Mouse (Mus musculus) heart, embryonic 15.5 days (tissue): Measurements from ENCODE around the gene Icam1. TPM values are rescaled to one million over a fixed set of nuclear protein-coding genes. Genes with fewer than 3 reads are reported as not detected.

ENCODE experiments used
- ATAC-seq: fragments of 200-750 bp; cut with Nextera tagmentation; replicated peaks from 2 replicates; pipeline ENCODE4 v1.8.0; 2017; ENCODE audit warnings: low read depth, moderate TSS enrichment; ENCODE audit not compliant: insufficient number of reproducible peaks, insufficient read depth, low FRiP score
- H3K27ac ChIP-seq: fragments of 300-500 bp; sonication (generic); 2 replicates; pipeline ENCODE4 v1.5.1; 2015; ENCODE audit warnings: mild to moderate bottlenecking, inconsistent platforms
- H3K27me3 ChIP-seq: fragments of 300-500 bp; sonication (generic); 2 replicates; pipeline ENCODE4 v1.6.1; 2015; ENCODE audit warnings: inconsistent platforms
- H3K36me3 ChIP-seq: fragments of 300-500 bp; sonication (generic); 2 replicates; pipeline ENCODE4 v1.6.1; 2015; ENCODE audit warnings: mild to moderate bottlenecking, inconsistent platforms
- H3K4me1 ChIP-seq: fragments of 300-500 bp; sonication (generic); replicated peaks from 2 replicates; pipeline ENCODE4 v1.6.1; 2015; ENCODE audit warnings: inconsistent platforms
- H3K4me2 ChIP-seq: fragments of 300-500 bp; sonication (generic); 2 replicates; pipeline ENCODE4 v1.6.1; 2015; ENCODE audit warnings: inconsistent platforms, mild to moderate bottlenecking, moderate library complexity
- H3K4me3 ChIP-seq: fragments of 300-500 bp; sonication (generic); 2 replicates; pipeline ENCODE4 v1.5.1; 2015; ENCODE audit warnings: mild to moderate bottlenecking, inconsistent platforms
- H3K9ac ChIP-seq: fragments of 300-500 bp; sonication (generic); 2 replicates; pipeline ENCODE4 v1.6.1; 2015; ENCODE audit warnings: mild to moderate bottlenecking, inconsistent platforms
- H3K9me3 ChIP-seq: fragments of 300-500 bp; sonication (generic); replicated peaks from 2 replicates; pipeline ENCODE4 v1.6.1; 2016; ENCODE audit warnings: inconsistent platforms
- WGBS: fragments of 180-500 bp; shearing (Covaris S2); methylation state at CpG from one replicate; pipeline ENCODE4 v1.1.7; 2015; ENCODE audit warnings: mixed read lengths; 5-methylcytosine and 5-hydroxymethylcytosine counted together
- polyA plus RNA-seq: library from polyadenylated mRNA; unstranded; fragments of >200 nt; fragmentation: Nextera tagmentation; extraction: Ambion mirVana; gene quantifications from 2 replicates; pipeline ENCODE4 v1.2.1, GENCODE M21; 2015

Icam1 gene
- polyA plus RNA-seq = 13.2 and 24.9 TPM in 2 replicates

DNA sequence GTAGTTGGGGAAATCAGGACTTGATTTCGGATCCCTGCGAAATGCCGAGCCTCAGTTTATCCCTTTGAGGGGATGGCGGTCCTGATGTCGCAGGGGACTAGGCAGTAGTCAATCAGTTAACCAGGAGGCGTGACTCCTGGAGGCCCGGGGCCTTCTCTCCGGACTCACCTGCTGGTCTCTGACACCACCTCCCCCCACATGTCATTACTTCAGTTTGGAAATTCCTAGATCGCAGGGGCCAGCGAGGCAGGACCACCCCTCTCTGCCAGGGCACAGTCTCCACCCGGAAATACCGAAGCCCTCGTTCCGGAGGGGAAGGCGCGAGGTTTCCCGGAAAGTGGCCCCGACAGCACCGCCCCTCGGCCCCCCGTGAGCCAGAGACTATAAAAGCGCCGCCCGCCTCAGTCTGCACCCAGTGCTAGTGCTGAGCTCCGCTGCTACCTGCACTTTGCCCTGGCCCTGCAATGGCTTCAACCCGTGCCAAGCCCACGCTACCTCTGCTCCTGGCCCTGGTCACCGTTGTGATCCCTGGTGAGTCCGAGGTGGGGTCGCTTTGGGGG, at the start of gene Icam1:
Icam1 (plus strand) TSS at position 415 of the 560 bp plus-strand sequence.
- peaks cover 39% of the 10 kb centered on the region for H3K27me3 ChIP-seq
- peak within 1 kb of the TSS; percentile 53 for H3K4me3 ChIP-seq
- H3K9ac ChIP-seq = peak within 1 kb of the TSS; percentile 47
- peaks cover 31% of the 10 kb centered on the region for H3K4me1 ChIP-seq
- H3K4me2 ChIP-seq = peak within 1 kb of the TSS; percentile 81
- peak; percentile 41 for ATAC-seq
- 2% methylated on average over 30 of the region's 30 CpGs for WGBS
- peak within 1 kb of the TSS; percentile 59 for H3K27ac ChIP-seq
- no peaks in the 10 kb centered on the region for H3K9me3 ChIP-seq
- no peaks in the 10 kb centered on the region for H3K36me3 ChIP-seq

DNA sequence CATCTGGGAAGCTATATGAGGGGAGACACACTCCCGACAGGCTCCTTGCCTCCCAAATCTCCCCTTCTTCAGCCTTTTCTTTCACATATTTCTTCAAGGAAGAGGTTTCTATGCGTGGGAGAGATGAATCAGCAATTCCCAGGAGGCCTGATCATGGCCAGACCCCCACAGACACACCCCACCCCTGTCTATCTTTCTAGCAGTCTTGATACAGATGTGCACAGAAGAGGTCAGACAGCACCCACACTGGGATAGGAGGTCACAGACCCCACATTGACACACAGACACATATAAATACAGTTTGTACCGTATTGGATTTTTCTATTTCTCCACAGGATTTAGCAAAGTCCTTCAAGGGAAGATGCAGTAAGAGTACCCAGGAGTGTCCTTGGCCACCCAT, 49.8 kb upstream of the Icam1 start:
- Histone ChIP-seq H3K36me3 (peaks cover 38% of the 10 kb centered on the region), H3K4me1 (0 out of 2 replicates have a peak, but pooled peaks cover under 1% of the 10 kb centered on the region), H3K27me3 (no peaks in the 10 kb centered on the region), H3K9ac (no peak overlapping the region), H3K4me3 (no peak overlapping the region), H3K9me3 (no peaks in the 10 kb centered on the region), H3K4me2 (no peak overlapping the region), H3K27ac (no peak overlapping the region)
- 79% methylated on average over 3 of the region's 3 CpGs for WGBS
- no peak for ATAC-seq

DNA sequence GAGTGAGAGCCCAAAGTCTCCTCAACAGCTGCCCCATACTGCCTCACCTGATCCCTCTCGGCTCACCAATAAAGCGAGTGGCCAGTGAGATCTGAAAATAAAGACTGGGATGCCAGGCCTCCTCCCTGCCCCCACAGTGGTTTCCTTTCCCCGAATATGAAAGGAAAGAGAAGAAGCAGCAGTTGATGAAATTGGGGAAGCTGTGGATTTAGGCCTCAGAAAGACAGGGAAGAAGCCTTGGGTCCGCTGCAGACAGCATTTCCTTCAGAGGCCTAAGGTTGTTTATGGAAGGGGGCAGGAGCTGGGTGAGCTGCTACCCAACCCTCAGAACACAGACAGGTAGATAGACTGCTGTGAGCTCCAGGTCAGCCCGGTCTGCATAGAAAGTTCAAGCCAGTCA, 49.0 kb upstream of the Icam1 start:
- H3K36me3 ChIP-seq = peaks cover 38% of the 10 kb centered on the region

DNA sequence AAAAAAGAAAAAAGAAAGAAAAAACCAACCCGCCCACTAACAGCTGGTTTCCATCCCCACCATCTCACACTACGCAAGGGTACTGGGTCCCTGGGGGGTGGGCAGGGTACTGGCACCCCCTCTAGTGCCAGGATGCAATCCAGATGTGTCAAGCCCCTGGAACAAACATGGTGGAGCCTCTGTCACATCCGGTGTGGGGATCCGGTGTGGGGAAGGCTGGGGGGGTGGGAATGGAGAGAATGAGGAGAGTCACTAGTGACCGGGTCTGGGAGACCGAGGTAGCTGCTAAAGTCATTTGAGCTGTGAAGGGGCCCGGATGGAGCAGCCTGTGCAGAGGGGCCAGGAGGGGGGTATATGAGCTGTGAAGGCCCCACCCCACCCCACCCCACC, 44.0 kb upstream of the Icam1 start:
- Histone ChIP-seq H3K4me2 (peak overlapping the region; percentile 92; the same call in 1 of the 2 replicates), H3K27ac (peak overlapping the region; percentile 71), H3K9me3 (no peaks in the 10 kb centered on the region), H3K4me1 (peaks cover 46% of the 10 kb centered on the region), H3K27me3 (no peaks in the 10 kb centered on the region), H3K36me3 (peaks cover 25% of the 10 kb centered on the region), H3K9ac (no peak overlapping the region), H3K4me3 (no peak overlapping the region)
- no peak for ATAC-seq
- 70% methylated on average over 7 of the region's 7 CpGs for WGBS

More for the DNA sequence above, 49.0 kb upstream of the Icam1 start:
- no peaks in the 10 kb centered on the region for H3K27me3 ChIP-seq
- H3K9me3 ChIP-seq = no peaks in the 10 kb centered on the region
- no peak overlapping the region for H3K9ac ChIP-seq
- WGBS = 74% methylated on average over 5 of the region's 5 CpGs
- H3K4me2 ChIP-seq = no peak overlapping the region
- no peak for ATAC-seq
- H3K4me3 ChIP-seq = no peak overlapping the region
- H3K27ac ChIP-seq = no peak overlapping the region
- H3K4me1 ChIP-seq = peaks cover 5% of the 10 kb centered on the region; the same call in 1 of the 2 replicates

DNA sequence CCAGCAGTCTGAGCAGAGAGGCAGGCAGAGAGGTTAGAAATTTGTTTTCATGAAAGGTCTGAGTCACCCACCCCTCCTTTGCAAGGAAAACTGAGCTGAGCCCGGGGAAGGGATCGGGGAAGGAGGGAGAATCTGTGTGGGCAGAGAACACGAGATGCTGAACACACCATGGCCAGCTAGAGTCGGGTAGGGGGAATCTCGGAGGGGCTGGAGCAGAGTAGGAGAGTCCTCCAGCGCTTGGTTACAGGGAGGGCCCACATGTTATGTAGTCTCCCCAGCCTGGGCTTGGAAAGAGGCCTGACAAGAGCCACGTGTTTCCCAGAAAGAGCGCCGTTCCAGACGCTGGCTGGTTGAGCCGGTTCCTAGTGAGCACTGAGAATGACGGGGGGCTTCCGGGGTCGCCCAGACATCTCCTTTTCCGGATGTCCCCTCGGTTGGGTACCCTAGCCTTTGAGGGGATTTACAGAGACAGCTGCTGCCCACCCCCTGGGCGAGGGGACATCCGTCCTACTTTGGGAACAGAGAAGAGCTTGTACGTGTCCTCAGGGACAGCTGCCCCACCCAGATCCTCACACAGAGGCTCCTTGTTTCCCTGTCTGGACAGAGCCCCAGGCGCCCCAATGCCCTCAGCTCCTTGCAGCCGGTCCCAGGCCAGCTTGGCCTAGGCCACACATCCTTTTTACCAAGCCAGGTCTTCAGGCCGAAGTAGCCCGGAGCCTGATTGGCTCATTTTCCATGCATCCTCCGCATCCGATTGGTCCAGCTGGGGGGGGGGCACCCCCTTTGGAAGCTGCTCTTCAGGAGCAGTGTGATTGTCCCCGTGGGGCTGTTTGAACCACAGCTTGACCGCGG, 43.4 kb upstream of the Icam1 start:
- Histone ChIP-seq H3K36me3 (peaks cover 18% of the 10 kb centered on the region), H3K27me3 (no peaks in the 10 kb centered on the region), H3K4me2 (peak overlapping the region; percentile 92), H3K9ac (peak overlapping the region; percentile 25; the same call in 1 of the 2 replicates), H3K9me3 (no peaks in the 10 kb centered on the region), H3K4me1 (peaks cover 52% of the 10 kb centered on the region), H3K4me3 (peak overlapping the region; percentile 13; the same call in 1 of the 2 replicates), H3K27ac (peak overlapping the region; percentile 71)
- no peak for ATAC-seq
- WGBS = 44% methylated on average over 28 of the region's 28 CpGs

DNA sequence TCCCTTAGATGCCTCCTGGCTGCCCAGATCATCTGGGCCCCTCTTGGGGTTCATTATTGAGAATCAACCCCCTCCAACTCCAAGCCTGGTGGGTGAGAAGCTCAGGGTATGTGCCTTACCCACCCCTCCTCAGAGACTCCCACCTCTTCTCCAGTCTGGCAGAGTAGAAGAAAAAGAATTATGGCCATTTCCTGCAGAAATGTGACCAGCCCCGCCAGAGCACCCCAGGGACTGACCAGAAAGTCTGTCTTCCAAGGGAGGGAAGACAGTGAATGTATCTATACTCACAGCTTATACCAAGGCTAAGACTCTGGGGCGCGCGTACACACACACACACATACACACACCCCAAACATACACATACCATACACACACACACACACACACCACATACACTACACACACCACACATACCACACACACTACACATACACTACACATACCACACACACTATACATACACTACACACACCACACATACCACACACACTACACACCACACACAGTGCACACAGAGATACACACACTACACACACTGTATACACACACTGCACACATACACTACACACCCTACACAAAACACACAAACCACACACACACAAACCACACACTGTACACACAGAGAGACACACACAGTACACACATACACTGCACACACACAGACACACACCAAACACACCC, 42.6 kb upstream of the Icam1 start:
- Histone ChIP-seq H3K27me3 (no peaks in the 10 kb centered on the region), H3K36me3 (peaks cover 11% of the 10 kb centered on the region), H3K4me2 (peak overlapping the region; percentile 92), H3K9ac (no peak overlapping the region), H3K9me3 (no peaks in the 10 kb centered on the region), H3K27ac (peak overlapping the region; percentile 71), H3K4me1 (peaks cover 52% of the 10 kb centered on the region), H3K4me3 (peak overlapping the region; percentile 13; the same call in 1 of the 2 replicates)
- WGBS = 77% methylated on average over 4 of the region's 4 CpGs
- no peak for ATAC-seq

DNA sequence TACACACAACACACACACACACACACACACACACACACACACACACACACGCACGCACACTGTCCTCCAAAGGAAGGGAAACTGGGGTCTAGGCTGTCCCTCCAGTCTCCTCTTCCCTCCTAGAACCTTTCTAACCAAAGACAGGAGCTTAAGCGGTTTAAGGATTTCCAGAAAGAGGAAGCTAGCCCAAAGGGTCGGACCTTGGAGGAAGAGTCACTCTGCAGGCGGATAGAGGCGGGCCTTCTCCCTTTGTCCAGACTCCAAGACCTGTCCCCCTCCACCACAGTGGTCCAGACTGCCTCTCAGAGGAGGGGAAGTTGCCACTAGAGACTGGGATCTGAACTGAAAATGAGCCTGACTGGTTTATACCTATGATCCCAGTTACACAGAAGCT, 42.1 kb upstream of the Icam1 start:
- 49% methylated on average over 6 of the region's 6 CpGs for WGBS
- ATAC-seq = no peak
- Histone ChIP-seq H3K4me1 (peaks cover 55% of the 10 kb centered on the region), H3K36me3 (peaks cover 5% of the 10 kb centered on the region; the same call in 1 of the 2 replicates), H3K9ac (0 out of 2 replicates have a peak overlapping the region, but pooled peaks have one; percentile 15), H3K27ac (no peak overlapping the region), H3K27me3 (no peaks in the 10 kb centered on the region), H3K4me2 (peak overlapping the region; percentile 92), H3K4me3 (no peak overlapping the region; the same call in 1 of the 2 replicates), H3K9me3 (no peaks in the 10 kb centered on the region)

DNA sequence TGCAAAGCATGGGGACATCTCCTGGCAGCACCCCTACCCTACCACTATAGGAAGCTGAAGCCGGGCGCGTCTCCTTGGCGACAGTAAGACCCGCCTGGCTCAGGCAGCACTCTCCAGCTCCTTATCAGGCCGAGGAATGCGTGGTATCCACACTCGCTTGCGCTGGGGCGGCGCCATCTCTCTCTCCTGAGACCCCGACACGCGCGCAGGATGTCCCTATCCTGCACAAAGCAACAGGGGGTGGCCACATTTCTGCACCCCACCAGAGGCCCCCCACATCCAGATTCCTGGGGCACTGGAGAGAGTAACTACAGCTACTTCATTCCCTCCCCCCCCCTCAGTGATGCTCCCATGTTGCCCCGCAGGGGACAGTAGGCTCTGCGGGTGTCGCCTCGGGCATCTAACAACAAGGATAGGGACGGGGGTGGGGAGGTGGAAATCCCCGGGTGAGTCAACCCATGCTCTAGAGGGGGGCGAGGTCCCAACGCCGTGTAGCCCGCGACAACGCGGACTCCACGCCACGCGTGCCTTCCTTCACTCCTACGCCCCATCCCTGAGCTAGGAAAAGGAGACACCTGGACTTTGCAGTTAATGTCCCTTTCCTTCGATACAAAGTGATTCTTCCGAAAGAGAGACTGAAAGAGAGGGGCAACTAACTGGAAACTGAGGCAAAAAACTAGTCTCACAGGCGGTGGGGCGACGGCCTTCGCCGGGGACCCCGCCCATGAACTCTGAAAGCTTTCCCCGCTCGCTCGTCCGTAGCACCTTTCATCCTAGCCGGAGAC, 40.2 kb upstream of the Icam1 start:
- Histone ChIP-seq H3K27ac (peak overlapping the region; percentile 93), H3K4me3 (peak overlapping the region; percentile 71), H3K4me1 (peaks cover 62% of the 10 kb centered on the region), H3K9me3 (no peaks in the 10 kb centered on the region), H3K36me3 (no peaks in the 10 kb centered on the region), H3K4me2 (peak overlapping the region; percentile 92), H3K9ac (peak overlapping the region; percentile 83), H3K27me3 (no peaks in the 10 kb centered on the region)
- peak; percentile 71 for ATAC-seq
- under 1% methylated on average over 45 of the region's 45 CpGs for WGBS

DNA sequence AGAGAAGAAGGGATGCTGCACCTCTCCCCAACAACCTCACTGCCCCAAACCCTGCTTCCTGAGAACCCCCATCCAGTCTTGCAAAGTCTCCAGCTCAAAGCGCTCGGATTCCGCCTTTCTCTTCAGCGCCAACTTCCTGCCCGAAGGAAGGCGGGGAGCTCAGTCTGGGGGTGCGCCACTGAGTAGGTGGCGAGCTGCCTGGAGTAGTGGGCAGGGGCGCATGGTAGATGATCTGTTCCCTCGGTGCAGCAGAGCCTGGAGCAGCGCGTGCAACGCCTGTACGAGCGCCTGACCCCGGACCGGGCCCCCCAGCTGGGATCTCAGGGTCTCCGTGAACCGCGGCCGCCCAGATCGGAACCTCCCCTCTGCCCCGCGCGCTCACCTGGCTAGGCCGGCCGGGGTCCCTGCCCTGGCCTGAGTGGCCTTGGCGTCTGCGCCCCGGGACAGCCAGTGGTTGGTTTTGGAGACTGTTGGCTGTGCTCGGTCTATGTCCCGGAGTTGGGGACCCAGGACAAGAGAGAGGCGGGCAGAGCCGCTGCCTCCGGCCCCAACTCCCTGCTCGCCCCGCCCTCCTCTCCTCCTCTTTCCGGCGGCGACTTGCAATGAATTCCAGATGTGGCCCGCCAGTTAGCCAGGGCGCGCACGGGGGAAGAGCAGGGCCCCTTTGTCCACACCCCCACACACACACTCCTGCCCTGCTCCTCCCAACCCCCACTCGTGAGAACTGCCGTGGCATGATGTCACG, 39.4 kb upstream of the Icam1 start, which contains the start of gene S1pr2:
S1pr2 (minus strand) TSS at position 566 of the 745 bp plus-strand sequence.
- peak within 1 kb of the TSS; percentile 92 for H3K4me2 ChIP-seq
- H3K27ac ChIP-seq = peak within 1 kb of the TSS; percentile 93
- H3K4me3 ChIP-seq = peak within 1 kb of the TSS; percentile 71
- no peaks in the 10 kb centered on the region for H3K9me3 ChIP-seq
- no peaks in the 10 kb centered on the region for H3K27me3 ChIP-seq
- H3K4me1 ChIP-seq = peaks cover 60% of the 10 kb centered on the region
- ATAC-seq = peak; percentile 68
- no peaks in the 10 kb centered on the region for H3K36me3 ChIP-seq
- H3K9ac ChIP-seq = peak within 1 kb of the TSS; percentile 83
- WGBS = under 1% methylated on average over 47 of the region's 47 CpGs
